Mouse (Mus musculus): ENCODE results near the gene Luc7l3. TPM values are rescaled to one million over a fixed set of nuclear protein-coding genes. Genes with fewer than 3 reads are reported as not detected.
A peak's percentile ranks its signal among the peaks of the same experiment; 100 is the strongest.

Luc7l3 gene
- polyA plus RNA-seq, 1 experiment = 16.1 TPM

DNA sequence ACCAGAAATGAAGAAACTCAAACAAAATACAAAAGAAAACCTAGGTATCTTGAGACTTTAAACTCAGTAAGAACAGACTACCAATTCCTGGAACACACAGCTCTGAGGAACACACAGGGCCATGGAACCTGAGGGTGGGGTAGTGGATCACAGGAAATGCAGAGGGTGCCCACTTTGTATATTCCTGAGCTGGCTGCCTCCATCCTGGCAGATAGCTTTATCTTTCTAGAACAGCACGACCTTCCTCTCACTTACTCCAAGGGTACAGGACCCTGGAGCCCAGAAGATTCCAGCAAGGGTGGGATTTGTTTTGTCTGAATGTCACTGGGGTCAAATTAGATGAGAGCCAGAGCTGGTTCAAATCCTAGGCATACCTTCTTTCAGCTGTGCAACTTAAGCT is 28.5 kb upstream of the Luc7l3 start:
- Histone ChIP-seq H3K4me1 (ENCODE audit: control insufficient read depth, insufficient read depth, low read length) (peaks cover 18% of the 10 kb centered on the region), H3K4me3 (replicated peaks; ENCODE audit: extremely low read depth, low read depth, low read length) (no peak overlapping the region)
- 53% methylated on average over 1 of the region's 1 CpGs for WGBS
- DNase-seq = no peak
- TF ChIP-seq POLR2A (IDR thresholded peaks at IDR 0.05; ENCODE audit: borderline replicate concordance, extremely low read depth, low read depth, low read length) (no peak), CTCF (IDR thresholded peaks at IDR 0.05; ENCODE audit: insufficient read depth, low read length) (no peak)

DNA sequence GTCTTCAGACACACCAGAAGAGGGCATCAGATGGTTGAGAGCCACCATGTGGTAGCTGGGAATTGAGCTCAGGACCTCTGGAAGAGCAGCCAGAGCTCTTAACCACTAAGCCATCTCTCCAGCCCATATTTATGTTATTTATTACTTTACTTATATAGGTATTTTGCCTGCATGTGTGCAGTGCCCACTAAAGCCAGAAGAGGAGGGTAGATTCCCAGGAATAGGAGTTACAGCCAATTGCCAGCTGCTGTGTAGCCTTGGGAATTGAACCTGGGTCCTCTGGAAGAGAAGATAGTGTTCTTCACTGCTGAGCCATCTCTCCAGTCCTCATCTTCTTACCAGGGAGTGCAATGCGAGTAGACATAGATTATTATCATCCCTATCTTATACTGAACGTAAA is 28.1 kb upstream of the Luc7l3 start:
- Histone ChIP-seq H3K4me1 (ENCODE audit: control insufficient read depth, insufficient read depth, low read length) (peaks cover 18% of the 10 kb centered on the region), H3K4me3 (replicated peaks; ENCODE audit: extremely low read depth, low read depth, low read length) (no peak overlapping the region)
- no peak for TF ChIP-seq CTCF (IDR thresholded peaks at IDR 0.05; ENCODE audit: insufficient read depth, low read length)
- TF ChIP-seq POLR2A (IDR thresholded peaks at IDR 0.05; ENCODE audit: borderline replicate concordance, extremely low read depth, low read depth, low read length) = no peak
- no peak for DNase-seq
- WGBS = 78% methylated on average over 2 of the region's 2 CpGs

DNA sequence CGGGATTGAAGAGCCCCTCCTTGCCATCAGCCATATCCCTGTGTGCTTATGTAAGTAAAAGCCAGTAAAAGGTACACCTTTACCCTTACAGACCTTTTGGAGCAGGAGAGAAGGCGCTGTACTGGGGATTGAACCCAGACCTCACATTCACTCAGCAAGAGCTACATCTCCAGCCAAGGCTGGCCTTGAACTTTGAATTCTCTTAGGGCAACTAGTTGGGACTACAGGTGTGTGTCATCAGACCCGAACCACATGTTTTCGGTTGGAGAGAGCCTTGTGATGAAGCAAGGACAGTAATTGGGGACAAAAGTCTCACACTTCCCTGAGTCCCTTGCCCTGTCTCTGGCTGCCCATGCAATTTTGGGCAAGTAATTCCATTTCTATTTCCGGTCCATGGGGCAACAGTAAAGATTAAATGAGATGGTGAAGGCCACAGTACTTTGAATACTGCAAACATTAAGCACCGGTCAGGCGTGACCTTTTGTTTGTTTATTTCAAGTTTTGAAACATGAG is 25.3 kb upstream of the Luc7l3 start:
- Histone ChIP-seq H3K4me1 (ENCODE audit: control insufficient read depth, insufficient read depth, low read length) (peaks cover 26% of the 10 kb centered on the region), H3K4me3 (replicated peaks; ENCODE audit: extremely low read depth, low read depth, low read length) (no peak overlapping the region)
- 67% methylated on average over 7 of the region's 7 CpGs for WGBS
- no peak for DNase-seq
- TF ChIP-seq CTCF (IDR thresholded peaks at IDR 0.05; ENCODE audit: insufficient read depth, low read length) (no peak), POLR2A (IDR thresholded peaks at IDR 0.05; ENCODE audit: borderline replicate concordance, extremely low read depth, low read depth, low read length) (no peak)

DNA sequence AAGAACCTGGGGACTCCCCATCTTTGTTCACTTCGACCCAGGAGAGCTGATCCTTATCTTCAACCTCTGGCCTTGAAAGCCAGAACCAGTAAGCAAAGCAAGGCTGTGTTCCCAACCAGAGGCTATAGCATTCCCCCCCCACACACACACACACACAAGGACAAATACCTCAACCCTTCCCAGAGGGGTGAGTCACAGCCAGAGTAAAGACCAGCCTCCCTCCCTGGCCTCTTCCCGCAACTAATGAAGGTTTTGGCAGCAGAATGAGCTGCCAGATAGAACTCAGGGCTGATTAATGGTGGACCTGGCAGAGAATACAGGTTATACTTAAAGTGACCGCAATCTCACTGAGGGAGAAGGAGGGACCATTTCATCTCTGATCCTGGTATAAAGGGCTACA is 24.8 kb upstream of the Luc7l3 start:
- TF ChIP-seq POLR2A (IDR thresholded peaks at IDR 0.05; ENCODE audit: borderline replicate concordance, extremely low read depth, low read depth, low read length) (no peak), CTCF (IDR thresholded peaks at IDR 0.05; ENCODE audit: insufficient read depth, low read length) (no peak)
- no peak for DNase-seq
- WGBS = 18% methylated on average over 3 of the region's 3 CpGs

DNA sequence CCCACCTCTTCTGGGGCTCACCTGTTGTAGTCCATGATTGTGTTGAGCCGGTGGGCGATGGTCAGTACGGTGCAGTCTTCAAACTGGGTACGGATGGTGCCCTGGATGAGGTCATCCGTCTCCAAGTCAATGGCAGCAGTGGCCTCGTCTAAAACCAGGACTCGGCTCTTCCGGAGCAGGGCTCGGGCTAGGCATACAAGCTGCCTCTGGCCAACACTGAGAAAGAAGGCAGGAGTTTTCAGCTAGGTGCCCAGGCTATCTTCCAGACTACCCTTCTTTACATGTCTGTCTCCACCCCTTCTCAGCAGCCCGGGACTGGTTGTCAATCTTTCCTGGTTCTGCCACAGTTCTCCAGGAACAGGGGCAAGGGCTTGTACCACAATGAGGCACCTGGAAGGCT is 24.1 kb upstream of the Luc7l3 start:
- H3K4me3 ChIP-seq (replicated peaks; ENCODE audit: extremely low read depth, low read depth, low read length) = no peak overlapping the region
- no peak for DNase-seq
- TF ChIP-seq CTCF (IDR thresholded peaks at IDR 0.05; ENCODE audit: insufficient read depth, low read length) (no peak), POLR2A (IDR thresholded peaks at IDR 0.05; ENCODE audit: borderline replicate concordance, extremely low read depth, low read depth, low read length) (no peak)
- WGBS = 62% methylated on average over 10 of the region's 10 CpGs
- H3K4me1 ChIP-seq (ENCODE audit: control insufficient read depth, insufficient read depth, low read length) = peaks cover 30% of the 10 kb centered on the region

More for the DNA sequence above, 24.8 kb upstream of the Luc7l3 start:
- Histone ChIP-seq H3K4me1 (ENCODE audit: control insufficient read depth, insufficient read depth, low read length) (peaks cover 30% of the 10 kb centered on the region), H3K4me3 (replicated peaks; ENCODE audit: extremely low read depth, low read depth, low read length) (no peak overlapping the region)

DNA sequence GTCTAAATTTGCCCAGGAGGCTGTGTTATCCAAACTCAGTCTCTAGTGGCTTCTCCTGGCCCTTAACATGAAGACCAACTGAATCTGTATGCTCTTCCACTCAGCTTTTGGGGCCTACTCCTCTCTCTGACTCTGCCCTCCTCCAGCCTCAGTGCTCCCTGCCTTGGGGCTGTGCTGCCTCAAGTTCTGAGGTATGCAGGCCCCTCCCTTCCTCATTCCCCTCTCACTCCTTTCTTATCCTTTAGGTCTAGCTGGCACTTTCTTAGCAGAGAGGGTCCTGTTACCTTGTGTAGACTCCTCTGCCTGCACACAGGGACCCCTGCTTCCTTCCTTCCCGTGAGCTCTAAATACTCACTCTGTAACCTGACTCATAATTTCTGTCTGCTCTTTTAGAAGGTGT is 22.7 kb upstream of the Luc7l3 start:
- Histone ChIP-seq H3K4me3 (replicated peaks; ENCODE audit: extremely low read depth, low read depth, low read length) (no peak overlapping the region), H3K4me1 (ENCODE audit: control insufficient read depth, insufficient read depth, low read length) (peaks cover 30% of the 10 kb centered on the region)
- 75% methylated on average over 1 of the region's 1 CpGs for WGBS
- TF ChIP-seq CTCF (IDR thresholded peaks at IDR 0.05; ENCODE audit: insufficient read depth, low read length) (no peak), POLR2A (IDR thresholded peaks at IDR 0.05; ENCODE audit: borderline replicate concordance, extremely low read depth, low read depth, low read length) (no peak)
- no peak for DNase-seq

DNA sequence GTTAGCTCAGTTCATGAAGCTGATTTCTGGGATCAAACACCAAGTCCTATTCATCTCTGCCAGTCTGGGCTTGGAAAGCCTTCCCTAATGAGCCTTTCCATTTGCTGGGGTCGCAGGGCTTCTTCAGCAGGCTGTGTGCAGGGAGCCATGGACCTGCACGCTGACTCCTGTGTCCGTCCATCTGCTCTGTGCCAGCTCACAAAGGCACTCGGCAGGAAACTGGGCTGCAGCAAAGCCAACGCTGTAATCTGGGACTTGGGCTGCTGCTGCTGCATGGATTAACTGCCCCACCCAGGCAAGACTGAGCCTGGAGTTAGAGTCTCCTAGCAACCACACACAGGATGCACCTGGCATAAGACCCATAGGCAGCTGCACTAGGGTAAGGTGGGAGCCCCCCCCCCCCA is 22.2 kb upstream of the Luc7l3 start:
- peaks cover 30% of the 10 kb centered on the region for H3K4me1 ChIP-seq (ENCODE audit: control insufficient read depth, insufficient read depth, low read length)
- no peak overlapping the region for H3K4me3 ChIP-seq (replicated peaks; ENCODE audit: extremely low read depth, low read depth, low read length)
- TF ChIP-seq POLR2A (IDR thresholded peaks at IDR 0.05; ENCODE audit: borderline replicate concordance, extremely low read depth, low read depth, low read length) (no peak), CTCF (IDR thresholded peaks at IDR 0.05; ENCODE audit: insufficient read depth, low read length) (no peak)
- no peak for DNase-seq
- 41% methylated on average over 5 of the region's 5 CpGs for WGBS

DNA sequence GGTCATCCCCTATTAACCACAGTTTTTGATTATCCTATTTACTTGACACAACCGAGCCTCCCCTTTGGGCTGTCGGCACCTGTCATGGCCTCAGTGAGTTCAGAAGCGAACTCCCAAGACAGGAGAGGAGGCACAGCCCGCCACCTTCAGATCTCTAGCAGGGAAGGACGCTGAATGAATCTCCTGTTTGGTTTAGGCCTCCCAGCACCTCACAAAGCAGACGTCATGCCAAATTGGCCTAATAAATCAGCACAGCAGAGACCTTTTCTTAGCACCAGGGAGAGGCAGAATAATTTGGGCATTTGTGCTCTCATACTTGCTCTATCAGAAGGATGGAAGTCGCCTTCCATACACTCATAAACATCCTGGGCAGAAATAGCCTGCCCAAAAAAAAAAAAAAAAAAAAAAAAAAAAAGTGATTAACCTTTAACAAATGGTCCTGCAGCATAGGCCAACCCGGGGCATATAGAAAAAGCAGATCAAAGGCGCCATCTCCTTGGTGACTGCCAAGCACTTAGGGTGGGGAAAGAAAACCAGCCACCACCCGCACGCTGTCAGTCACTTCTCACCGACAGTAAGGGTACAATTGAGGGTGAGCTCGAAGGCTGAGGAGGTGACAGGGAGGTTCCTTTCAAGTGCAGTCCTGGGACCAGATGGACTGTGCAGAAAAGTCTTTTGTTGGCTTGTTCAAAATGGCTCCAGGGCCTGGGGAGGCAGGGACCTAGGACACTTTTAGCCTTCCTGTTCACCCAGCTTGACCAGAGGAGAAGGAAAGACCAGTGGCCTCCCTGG is 20.5 kb upstream of the Luc7l3 start:
- Histone ChIP-seq H3K4me1 (ENCODE audit: control insufficient read depth, insufficient read depth, low read length) (peaks cover 30% of the 10 kb centered on the region), H3K4me3 (replicated peaks; ENCODE audit: extremely low read depth, low read depth, low read length) (no peak overlapping the region)
- TF ChIP-seq CTCF (IDR thresholded peaks at IDR 0.05; ENCODE audit: insufficient read depth, low read length) (no peak), POLR2A (IDR thresholded peaks at IDR 0.05; ENCODE audit: borderline replicate concordance, extremely low read depth, low read depth, low read length) (no peak)
- WGBS = 34% methylated on average over 13 of the region's 13 CpGs
- no peak for DNase-seq

DNA sequence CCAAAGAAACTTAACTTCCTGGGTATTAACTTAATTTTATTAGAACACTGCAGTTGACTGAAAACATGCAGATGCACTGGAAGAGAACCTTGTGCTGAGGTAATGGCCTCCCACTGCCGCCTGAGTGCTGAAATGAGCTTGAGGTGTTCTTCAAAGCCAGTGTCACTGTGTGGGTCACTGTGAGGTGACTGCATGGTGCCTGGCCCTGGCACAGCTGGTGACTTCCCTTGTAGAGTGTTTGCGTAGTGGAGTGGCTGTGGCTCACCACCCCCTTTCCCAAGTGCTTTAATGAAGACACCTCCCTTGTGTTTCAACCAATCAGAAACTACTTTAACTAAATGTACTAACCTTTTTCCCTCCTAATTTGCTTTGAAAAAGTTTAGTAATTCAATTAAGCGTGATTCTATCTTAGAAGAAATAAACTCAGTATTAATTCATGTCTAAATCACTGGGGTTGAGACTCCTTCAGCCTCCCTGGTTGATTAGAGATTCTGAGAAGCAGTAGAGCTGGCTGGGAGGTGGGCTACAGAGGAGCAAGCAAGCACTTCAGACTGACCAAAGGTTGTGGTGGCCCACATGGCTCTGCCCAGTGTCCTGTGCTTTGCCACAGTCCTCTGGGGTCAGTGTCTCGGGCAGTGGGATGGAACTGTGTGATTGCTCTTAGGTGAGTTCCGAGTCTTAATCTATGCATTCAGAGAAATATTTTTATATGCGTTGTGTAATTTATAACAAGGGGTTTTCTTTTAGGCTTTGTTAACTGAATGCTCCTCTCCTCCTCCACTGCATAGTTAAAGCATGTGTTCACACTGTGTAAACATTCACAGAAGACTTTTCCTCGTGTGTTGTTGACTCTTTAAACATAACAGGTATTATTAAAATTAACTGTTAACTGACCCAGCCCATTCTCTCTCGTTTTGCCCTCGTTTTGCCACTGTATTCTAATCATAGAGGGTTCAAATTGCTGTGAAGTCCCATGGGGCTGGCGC is 19.5 kb upstream of the Luc7l3 start:
- WGBS = 62% methylated on average over 10 of the region's 10 CpGs
- Histone ChIP-seq H3K4me3 (replicated peaks; ENCODE audit: extremely low read depth, low read depth, low read length) (no peak overlapping the region), H3K4me1 (ENCODE audit: control insufficient read depth, insufficient read depth, low read length) (peaks cover 22% of the 10 kb centered on the region)
- peak; percentile 45; the same call in 1 of the 2 replicates for TF ChIP-seq POLR2A (IDR thresholded peaks at IDR 0.05; ENCODE audit: borderline replicate concordance, extremely low read depth, low read depth, low read length)
- TF ChIP-seq CTCF (IDR thresholded peaks at IDR 0.05; ENCODE audit: insufficient read depth, low read length) = no peak
- peak; percentile 61 for DNase-seq

Measured in lung, adult 2 months (tissue).